Mouse (Mus musculus) limb, embryonic 15.5 days (tissue): Measurements from ENCODE around the gene Tmem132c. TPM values are rescaled to one million over a fixed set of nuclear protein-coding genes. Genes with fewer than 3 reads are reported as not detected.

Source experiments
- ATAC-seq: fragments of 200-750 bp; cut with Nextera tagmentation; 2 replicates; pipeline ENCODE4 v1.8.0; 2017; ENCODE audit warnings: low read depth, moderate TSS enrichment; ENCODE audit not compliant: insufficient number of reproducible peaks, low FRiP score, low TSS enrichment
- H3K27ac ChIP-seq: fragments of 300-500 bp; sonication (generic); 2 replicates; pipeline ENCODE4 v1.5.1; 2015; ENCODE audit warnings: moderate library complexity, mild to moderate bottlenecking, inconsistent platforms
- H3K27me3 ChIP-seq: fragments of 300-500 bp; sonication (generic); 2 replicates; pipeline ENCODE4 v1.6.1; 2015; ENCODE audit warnings: inconsistent platforms
- H3K36me3 ChIP-seq: fragments of 300-500 bp; sonication (generic); 2 replicates; pipeline ENCODE4 v1.6.1; 2015; ENCODE audit warnings: inconsistent platforms
- H3K4me1 ChIP-seq: fragments of 300-500 bp; sonication (generic); 2 replicates; pipeline ENCODE4 v1.6.1; 2015; ENCODE audit warnings: inconsistent platforms
- H3K4me2 ChIP-seq: fragments of 300-500 bp; sonication (generic); 2 replicates; pipeline ENCODE4 v1.6.1; 2015; ENCODE audit warnings: mild to moderate bottlenecking, inconsistent platforms
- H3K4me3 ChIP-seq: fragments of 300-500 bp; sonication (generic); 2 replicates; pipeline ENCODE4 v1.5.1; 2015; ENCODE audit warnings: mild to moderate bottlenecking, inconsistent platforms
- H3K9ac ChIP-seq: fragments of 300-500 bp; sonication (generic); 2 replicates; pipeline ENCODE4 v1.6.1; 2015; ENCODE audit warnings: inconsistent platforms
- H3K9me3 ChIP-seq: fragments of 300-500 bp; sonication (generic); 2 replicates; pipeline ENCODE4 v1.6.1; 2016; ENCODE audit warnings: inconsistent platforms
- WGBS: fragments of 180-500 bp; shearing (Covaris S2); methylation state at CpG from one replicate; pipeline ENCODE4 v1.1.7; 2015; 5-methylcytosine and 5-hydroxymethylcytosine counted together
- polyA plus RNA-seq: library from polyadenylated mRNA; unstranded; fragments of >200 nt; fragmentation: Nextera tagmentation; extraction: Ambion mirVana; gene quantifications from 2 replicates; pipeline ENCODE4 v1.2.1, GENCODE M21; 2015

The Tmem132c gene
- polyA plus RNA-seq, 1 experiment from 2014 or later, result 31.7 TPM

DNA sequence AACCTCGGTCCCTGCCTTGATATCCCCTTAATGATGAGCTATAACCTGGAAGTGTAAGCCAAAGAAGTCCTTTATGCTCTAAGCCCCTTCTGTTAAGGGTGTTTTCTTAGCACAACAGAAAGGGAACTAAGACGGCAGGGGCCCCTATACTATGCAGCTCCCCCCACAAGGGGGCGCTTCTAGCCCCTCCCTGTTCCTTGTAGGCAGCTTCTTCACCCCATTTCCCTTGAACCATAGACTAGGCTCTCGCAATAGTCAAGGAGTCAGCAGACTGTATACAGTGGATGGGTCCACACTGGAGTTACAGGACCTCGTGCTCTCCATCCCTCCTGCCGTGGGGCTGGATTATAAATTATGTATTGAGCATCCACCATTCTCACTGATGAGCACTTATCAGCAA is 264.1 kb downstream of the Tmem132c start:
- Histone ChIP-seq H3K36me3 (no peaks in the 10 kb centered on the region), H3K4me2 (no peak overlapping the region), H3K27ac (no peak overlapping the region), H3K9me3 (no peaks in the 10 kb centered on the region), H3K27me3 (no peaks in the 10 kb centered on the region), H3K4me3 (no peak overlapping the region), H3K4me1 (no peaks in the 10 kb centered on the region), H3K9ac (no peak overlapping the region)
- 82% methylated on average over 6 of the region's 6 CpGs for WGBS
- ATAC-seq, result no peak

DNA sequence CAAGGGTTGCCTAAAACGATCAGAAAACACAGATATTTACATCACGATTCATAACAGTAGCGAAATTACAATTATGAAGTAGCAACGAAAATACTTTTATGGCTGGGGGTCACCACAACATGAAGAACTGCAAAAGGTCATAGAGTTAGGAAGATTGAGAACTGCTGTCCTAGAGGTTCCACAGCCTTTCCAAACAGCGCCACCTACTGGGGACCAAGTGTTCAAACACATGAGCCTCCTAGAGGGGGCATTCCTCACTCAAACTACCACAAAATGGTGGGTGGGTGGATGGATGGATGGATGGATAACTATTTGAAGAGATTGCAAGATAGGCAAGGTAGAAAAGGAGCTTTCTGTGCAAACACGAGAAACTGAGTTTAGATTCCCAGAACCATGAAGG is 270.0 kb downstream of the Tmem132c start:
- ATAC-seq, result no peak
- 78% methylated on average over 6 of the region's 6 CpGs for WGBS
- no peaks in the 10 kb centered on the region for H3K27me3 ChIP-seq

DNA sequence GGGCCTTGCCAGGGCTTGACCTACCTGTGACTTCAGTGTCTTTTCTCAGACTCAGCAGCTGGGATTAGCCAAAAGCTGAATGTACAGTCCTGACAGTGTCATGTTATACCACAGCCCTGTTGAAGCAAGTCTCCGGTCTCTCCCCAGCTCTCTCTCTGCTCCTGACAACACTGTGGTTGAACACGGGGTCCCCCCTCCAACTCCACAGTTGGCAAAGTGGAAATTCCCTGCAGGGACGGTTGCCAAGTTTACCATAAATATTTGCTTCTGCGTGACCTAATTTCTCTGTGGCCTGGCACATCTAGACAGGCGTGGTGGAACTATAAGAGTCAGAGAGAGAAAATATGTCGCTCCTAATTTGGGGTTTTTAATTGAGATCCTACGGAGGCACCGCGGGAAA is 274.4 kb downstream of the Tmem132c start:
- no peaks in the 10 kb centered on the region for H3K9me3 ChIP-seq
- H3K4me3 ChIP-seq, result no peak overlapping the region
- no peak overlapping the region for H3K27ac ChIP-seq
- no peak overlapping the region for H3K9ac ChIP-seq
- no peak for ATAC-seq
- H3K27me3 ChIP-seq, result no peaks in the 10 kb centered on the region
- no peaks in the 10 kb centered on the region for H3K4me1 ChIP-seq
- WGBS, result 75% methylated on average over 9 of the region's 9 CpGs
- H3K36me3 ChIP-seq, result no peaks in the 10 kb centered on the region
- no peak overlapping the region for H3K4me2 ChIP-seq

More for the DNA sequence above, 270.0 kb downstream of the Tmem132c start:
- no peaks in the 10 kb centered on the region for H3K4me1 ChIP-seq
- H3K4me2 ChIP-seq, result no peak overlapping the region
- no peak overlapping the region for H3K9ac ChIP-seq
- no peaks in the 10 kb centered on the region for H3K9me3 ChIP-seq
- no peak overlapping the region for H3K27ac ChIP-seq
- H3K4me3 ChIP-seq, result no peak overlapping the region
- no peaks in the 10 kb centered on the region for H3K36me3 ChIP-seq

DNA sequence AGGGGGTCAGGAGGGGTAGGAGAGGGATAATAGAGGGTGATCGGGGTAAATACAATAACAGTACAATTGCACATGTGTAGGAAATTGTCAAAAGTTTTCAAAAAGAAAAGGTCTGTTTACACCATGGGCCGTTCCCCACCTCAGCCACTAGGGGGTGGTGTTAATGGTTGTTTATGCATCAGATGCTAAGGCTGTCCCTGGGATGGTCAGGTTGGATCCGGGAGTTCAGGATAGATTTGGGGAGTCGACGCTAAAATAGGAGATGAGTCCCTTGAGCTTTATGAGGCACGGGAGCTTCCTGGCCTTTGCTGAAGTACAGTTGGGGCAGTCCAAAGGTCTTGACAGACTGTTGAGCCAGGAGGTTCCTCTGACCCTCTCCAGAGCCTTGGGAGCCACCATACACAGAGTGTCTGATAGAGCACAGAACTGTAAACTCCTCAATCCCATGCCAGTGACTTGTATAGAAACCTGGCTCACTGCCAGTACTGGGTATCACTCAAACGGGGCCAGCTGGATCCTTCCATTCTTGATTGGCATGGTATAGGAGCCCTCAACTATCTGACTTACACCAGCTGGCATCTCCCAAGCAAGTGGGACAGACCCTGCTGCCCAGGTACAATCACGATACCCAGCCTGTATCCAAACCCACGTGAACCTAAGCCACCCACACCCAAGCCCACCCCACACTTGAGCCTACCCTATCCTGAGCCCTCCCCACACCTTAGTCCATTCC is 281.3 kb downstream of the Tmem132c start:
- H3K4me3 ChIP-seq, result no peak overlapping the region
- H3K9me3 ChIP-seq, result no peaks in the 10 kb centered on the region
- no peak overlapping the region for H3K9ac ChIP-seq
- no peak overlapping the region for H3K27ac ChIP-seq
- no peaks in the 10 kb centered on the region for H3K4me1 ChIP-seq
- no peak overlapping the region for H3K4me2 ChIP-seq
- WGBS, result 71% methylated on average over 9 of the region's 9 CpGs
- H3K27me3 ChIP-seq, result no peaks in the 10 kb centered on the region
- no peak; the same call in 1 of the 2 replicates for ATAC-seq
- no peaks in the 10 kb centered on the region for H3K36me3 ChIP-seq

DNA sequence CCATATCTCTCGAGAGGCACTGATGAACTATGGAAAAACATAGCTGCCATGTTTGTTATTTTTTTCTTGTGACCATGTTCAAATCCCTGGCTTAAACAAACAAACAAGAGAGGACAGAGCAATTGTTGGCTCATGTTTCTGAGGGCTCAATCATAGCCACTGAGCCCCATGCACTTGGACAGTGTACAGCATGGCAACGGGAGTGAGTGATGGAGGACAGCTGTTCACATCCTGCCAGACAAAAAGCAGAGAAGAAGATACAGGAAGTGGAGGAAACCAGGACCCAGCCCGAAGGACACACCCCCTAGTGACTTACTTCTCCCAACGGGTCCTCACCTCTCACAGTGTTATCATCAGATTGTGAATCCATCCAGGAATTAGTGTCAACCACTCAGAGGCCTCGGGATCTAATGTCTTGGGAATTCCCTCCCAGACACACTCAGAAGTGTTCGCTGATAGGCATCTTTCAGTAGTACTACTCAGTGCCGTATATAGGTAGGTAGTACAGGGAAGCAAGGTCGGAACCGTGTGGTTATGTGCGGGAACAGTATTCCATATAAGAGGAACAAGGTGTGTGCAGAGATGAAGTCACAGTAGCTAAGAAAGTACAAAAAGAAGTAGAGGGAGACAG is 285.9 kb downstream of the Tmem132c start:
- 80% methylated on average over 10 of the region's 10 CpGs for WGBS
- H3K9ac ChIP-seq, result no peak overlapping the region
- no peak overlapping the region for H3K4me2 ChIP-seq
- H3K36me3 ChIP-seq, result no peaks in the 10 kb centered on the region
- ATAC-seq, result no peak
- H3K4me1 ChIP-seq, result no peaks in the 10 kb centered on the region
- H3K9me3 ChIP-seq, result no peaks in the 10 kb centered on the region
- no peaks in the 10 kb centered on the region for H3K27me3 ChIP-seq
- no peak overlapping the region for H3K27ac ChIP-seq
- no peak overlapping the region for H3K4me3 ChIP-seq

DNA sequence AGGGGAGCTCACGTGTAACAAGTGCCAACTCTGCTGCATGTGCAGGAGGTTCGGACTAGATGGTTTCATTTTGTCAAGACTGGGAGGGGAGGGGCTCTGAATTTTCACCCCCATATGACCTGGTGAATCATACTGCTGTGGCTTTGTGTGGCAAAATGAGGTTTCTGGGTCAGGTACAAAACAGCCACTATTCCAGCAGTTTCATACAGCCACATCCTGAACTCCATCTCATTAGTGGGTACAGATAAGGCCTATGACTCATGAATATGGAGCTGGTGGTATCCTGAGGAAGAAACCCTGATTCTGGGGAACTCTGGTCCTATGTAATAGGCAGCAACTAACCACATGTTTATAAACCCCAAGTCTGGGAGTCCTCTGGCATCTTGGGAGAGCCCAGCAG is 295.9 kb downstream of the Tmem132c start:
- Histone ChIP-seq H3K4me2 (no peak overlapping the region), H3K4me1 (no peaks in the 10 kb centered on the region), H3K9ac (no peak overlapping the region), H3K36me3 (0 out of 2 replicates have a peak, but pooled peaks cover 2% of the 10 kb centered on the region), H3K4me3 (no peak overlapping the region), H3K9me3 (no peaks in the 10 kb centered on the region), H3K27ac (no peak overlapping the region), H3K27me3 (no peaks in the 10 kb centered on the region)
- WGBS, result 81% methylated on average over 2 of the region's 2 CpGs
- no peak for ATAC-seq

DNA sequence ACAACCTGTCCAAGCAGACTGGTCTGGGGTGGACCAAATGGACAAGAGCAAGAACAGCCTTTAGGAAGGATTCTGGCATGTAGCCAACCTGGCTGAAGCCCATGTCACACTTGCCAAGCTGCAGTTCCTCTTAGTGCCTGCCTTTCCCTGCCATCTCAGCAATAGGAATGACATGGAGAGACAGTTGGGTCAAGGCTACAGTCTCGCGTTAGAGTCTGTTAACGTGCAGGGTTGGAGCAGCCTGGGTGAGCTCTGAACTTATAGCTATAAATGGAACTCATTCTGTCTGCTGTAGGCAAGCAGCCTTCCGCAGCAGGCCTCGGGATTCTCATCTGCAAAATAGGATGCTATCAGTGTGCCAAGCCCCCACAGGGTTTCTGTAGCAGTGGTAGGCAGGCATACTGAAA is 305.0 kb downstream of the Tmem132c start:
- no peak for ATAC-seq
- no peak overlapping the region for H3K9ac ChIP-seq
- H3K27ac ChIP-seq, result no peak overlapping the region
- H3K4me3 ChIP-seq, result no peak overlapping the region
- no peaks in the 10 kb centered on the region for H3K27me3 ChIP-seq
- H3K36me3 ChIP-seq, result no peaks in the 10 kb centered on the region
- 87% methylated on average over 5 of the region's 5 CpGs for WGBS
- H3K9me3 ChIP-seq, result no peaks in the 10 kb centered on the region
- H3K4me2 ChIP-seq, result no peak overlapping the region
- H3K4me1 ChIP-seq, result no peaks in the 10 kb centered on the region

DNA sequence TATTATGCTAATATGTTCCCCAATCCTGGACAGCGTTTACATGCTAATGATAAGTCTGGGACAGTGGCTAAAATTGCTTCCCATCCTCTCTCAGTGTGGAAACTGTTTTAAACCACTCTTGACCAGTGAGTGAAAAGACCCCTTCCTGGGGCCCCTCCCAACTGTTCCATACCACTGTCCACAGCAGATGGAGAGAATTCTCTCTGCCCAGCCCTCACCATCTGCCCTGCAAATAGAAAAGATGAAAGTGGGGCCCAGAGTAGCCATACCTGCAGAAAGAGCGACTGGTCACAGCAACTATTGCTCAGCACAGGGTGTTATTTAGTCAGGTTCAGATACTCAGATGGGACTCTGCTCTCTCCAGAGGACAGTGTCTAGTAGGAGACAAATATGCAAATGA is 306.5 kb downstream of the Tmem132c start:
- Histone ChIP-seq H3K27ac (no peak overlapping the region), H3K4me3 (no peak overlapping the region), H3K4me2 (no peak overlapping the region), H3K4me1 (no peaks in the 10 kb centered on the region), H3K36me3 (no peaks in the 10 kb centered on the region), H3K9me3 (no peaks in the 10 kb centered on the region), H3K27me3 (no peaks in the 10 kb centered on the region), H3K9ac (no peak overlapping the region)
- no peak for ATAC-seq
- 85% methylated on average over 2 of the region's 2 CpGs for WGBS

DNA sequence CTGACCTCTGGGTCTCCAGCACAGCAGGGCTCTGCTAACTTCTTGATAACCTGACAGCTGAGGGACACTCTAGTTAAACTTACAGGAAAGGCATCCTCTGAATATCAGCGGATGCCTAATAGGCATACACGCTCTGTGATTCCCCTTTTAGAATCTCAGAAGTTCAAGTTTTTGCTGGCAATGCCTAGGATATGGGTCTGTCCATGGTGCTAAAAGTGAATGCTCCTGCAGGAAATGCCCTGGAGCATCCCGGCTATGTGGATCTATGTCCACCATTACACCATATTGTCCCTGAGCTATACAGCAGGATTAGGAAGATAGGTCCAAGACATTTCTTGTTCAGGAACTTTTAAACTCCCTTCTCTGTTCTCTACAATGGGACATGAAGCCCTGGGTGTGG is 319.5 kb downstream of the Tmem132c start:
- Histone ChIP-seq H3K27me3 (no peaks in the 10 kb centered on the region), H3K36me3 (no peaks in the 10 kb centered on the region), H3K27ac (no peak overlapping the region), H3K9me3 (no peaks in the 10 kb centered on the region), H3K9ac (no peak overlapping the region), H3K4me3 (no peak overlapping the region), H3K4me1 (no peaks in the 10 kb centered on the region), H3K4me2 (no peak overlapping the region)
- WGBS, result 88% methylated on average over 3 of the region's 3 CpGs
- ATAC-seq, result no peak

DNA sequence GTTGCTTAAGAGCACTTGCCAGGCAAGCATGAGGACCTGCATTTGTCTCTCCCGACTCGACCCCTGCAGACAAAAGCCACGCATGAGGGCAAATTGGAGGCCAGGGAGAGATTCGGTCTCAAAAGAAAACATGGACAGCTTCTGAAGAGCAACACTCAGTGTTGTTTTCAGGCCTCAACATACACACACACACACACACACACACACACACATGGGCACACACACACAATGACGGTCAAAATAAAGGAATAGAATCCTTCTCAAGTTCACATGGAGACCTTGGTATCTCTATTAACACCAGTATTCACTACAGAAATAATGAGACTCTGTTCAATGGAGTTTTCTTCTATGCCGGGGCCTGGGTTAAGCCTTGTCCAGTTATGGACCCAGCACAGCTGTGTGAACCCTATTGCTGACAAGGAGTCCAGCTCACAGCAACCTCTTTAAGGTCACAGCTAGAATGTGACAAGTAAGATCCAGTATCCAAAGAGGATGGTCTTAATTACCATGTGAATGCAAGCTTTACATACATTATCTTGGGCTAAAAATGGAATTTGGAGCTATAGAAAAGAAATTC is 325.6 kb downstream of the Tmem132c start:
- no peak for ATAC-seq
- no peaks in the 10 kb centered on the region for H3K36me3 ChIP-seq
- WGBS, result 84% methylated on average over 6 of the region's 6 CpGs
- H3K27me3 ChIP-seq, result no peaks in the 10 kb centered on the region
- H3K9ac ChIP-seq, result no peak overlapping the region
- no peaks in the 10 kb centered on the region for H3K4me1 ChIP-seq
- H3K27ac ChIP-seq, result no peak overlapping the region
- no peak overlapping the region for H3K4me2 ChIP-seq
- no peak overlapping the region for H3K4me3 ChIP-seq
- no peaks in the 10 kb centered on the region for H3K9me3 ChIP-seq

DNA sequence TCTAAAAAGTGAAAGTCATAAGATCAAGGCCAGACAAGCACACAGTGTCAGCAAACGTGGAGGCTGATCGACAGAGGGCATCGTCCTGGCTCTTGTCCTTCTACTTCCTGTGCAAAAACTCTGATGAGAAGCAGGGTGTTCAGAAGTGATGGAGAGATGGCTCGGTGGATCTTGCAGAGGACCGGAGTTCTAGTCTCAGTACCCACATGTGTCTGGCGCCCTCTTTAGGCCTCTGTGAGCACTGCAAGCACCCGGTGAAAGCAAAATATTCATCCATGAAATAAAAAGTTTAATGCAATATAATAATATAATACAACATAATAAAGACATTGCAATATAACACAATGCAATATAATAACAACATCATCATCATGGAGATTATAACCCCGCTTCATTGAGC is 335.8 kb downstream of the Tmem132c start:
- H3K4me2 ChIP-seq, result no peak overlapping the region
- H3K9me3 ChIP-seq, result no peaks in the 10 kb centered on the region
- H3K4me3 ChIP-seq, result no peak overlapping the region
- H3K27me3 ChIP-seq, result 0 out of 2 replicates have a peak, but pooled peaks cover 3% of the 10 kb centered on the region
- no peaks in the 10 kb centered on the region for H3K4me1 ChIP-seq
- no peak overlapping the region for H3K9ac ChIP-seq
- H3K36me3 ChIP-seq, result no peaks in the 10 kb centered on the region
- WGBS, result 46% methylated on average over 8 of the region's 8 CpGs
- no peak overlapping the region for H3K27ac ChIP-seq
- ATAC-seq, result no peak

DNA sequence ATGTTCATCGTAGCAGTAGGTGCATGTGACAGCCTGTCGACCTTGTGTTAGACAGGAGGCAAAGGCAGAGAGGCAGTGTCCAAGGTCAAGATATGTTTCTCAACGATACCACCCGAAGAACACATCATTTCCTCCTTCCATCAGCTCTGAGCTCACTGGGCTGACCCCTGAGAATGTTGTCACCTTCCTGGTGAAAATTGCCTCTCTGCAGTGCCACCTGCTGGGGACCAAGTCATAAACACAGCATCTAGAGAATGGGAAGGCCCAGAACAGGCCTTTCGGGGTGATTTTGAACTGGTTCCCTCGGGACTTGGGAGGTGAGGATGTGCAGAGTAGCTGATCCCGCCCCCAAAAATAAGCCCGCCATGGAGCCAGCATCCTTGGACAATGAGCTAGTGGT is 342.1 kb downstream of the Tmem132c start:
- ATAC-seq, result no peak
- H3K4me1 ChIP-seq, result no peaks in the 10 kb centered on the region
- H3K9me3 ChIP-seq, result no peaks in the 10 kb centered on the region
- WGBS, result 80% methylated on average over 8 of the region's 8 CpGs
- no peak overlapping the region for H3K4me3 ChIP-seq
- H3K27me3 ChIP-seq, result no peaks in the 10 kb centered on the region
- H3K4me2 ChIP-seq, result no peak overlapping the region
- no peak overlapping the region for H3K9ac ChIP-seq
- H3K27ac ChIP-seq, result no peak overlapping the region
- H3K36me3 ChIP-seq, result no peaks in the 10 kb centered on the region
